Mouse (Mus musculus) MEL (cell line): Measurements from ENCODE around the gene Akr1d1. TPM values are rescaled to one million over a fixed set of nuclear protein-coding genes. Genes with fewer than 3 reads are reported as not detected.
A peak's percentile ranks its signal among the peaks of the same experiment; 100 is the strongest.

Source experiments
- DNase-seq: peaks from one replicate; pipeline ENCODE4 v3.0.0; 2011; ENCODE audit warnings: low read depth, low spot score
- H3K27ac ChIP-seq: 2 replicates; pipeline ENCODE4 v1.5.1; 2012; ENCODE audit warnings: low read depth, mild to moderate bottlenecking, control low read depth, low read length, moderate library complexity; ENCODE audit not compliant: control insufficient read depth
- H3K27me3 ChIP-seq, 2 experiments: fragments of 150-350 bp in 1 of 2; sonication (generic) in 1 of 2; 2 replicates each; pipeline ENCODE4 v1.6.1; 2012; ENCODE audit warnings: low read length in 2 of 2, mild to moderate bottlenecking in 2 of 2, improper control_type of control experiment in 1 of 2, moderate library complexity in 1 of 2; ENCODE audit not compliant: insufficient read depth in 2 of 2, control insufficient read depth in 1 of 2
- H3K36me3 ChIP-seq, 2 experiments: 2 replicates each; pipeline ENCODE4 v1.6.1; 2012 to 2014; ENCODE audit warnings: low read length in 2 of 2, improper control_type of control experiment in 1 of 2, inconsistent platforms in 1 of 2, mild to moderate bottlenecking in 1 of 2; ENCODE audit not compliant: insufficient read depth in 2 of 2, control insufficient read depth in 1 of 2
- H3K4me1 ChIP-seq, 2 experiments: fragments of 150-350 bp in 1 of 2; sonication (generic) in 1 of 2; 2 replicates each; pipeline ENCODE4 v1.6.1; 2012; ENCODE audit warnings: low read length in 2 of 2, improper control_type of control experiment in 1 of 2, mild to moderate bottlenecking in 1 of 2; ENCODE audit not compliant: insufficient read depth in 2 of 2, control insufficient read depth in 1 of 2
- H3K4me3 ChIP-seq, 2 experiments: fragments of 150-350 bp in 1 of 2; sonication (generic) in 1 of 2; 2 replicates each; pipeline ENCODE4 v1.5.1; 2012; ENCODE audit warnings: low read depth in 2 of 2, low read length in 2 of 2, mild to moderate bottlenecking in 2 of 2, moderate library complexity in 2 of 2, control low read depth in 1 of 2, improper control_type of control experiment in 1 of 2; ENCODE audit not compliant: control insufficient read depth in 1 of 2, insufficient read depth in 1 of 2
- H3K79me2 ChIP-seq: 2 replicates; pipeline ENCODE4 v1.6.1; 2012; ENCODE audit warnings: mild to moderate bottlenecking, low read length, moderate library complexity; ENCODE audit not compliant: control insufficient read depth, poor library complexity, insufficient read depth
- H3K9ac ChIP-seq: 2 replicates; pipeline ENCODE4 v1.6.1; 2012; ENCODE audit warnings: low read depth, mild to moderate bottlenecking, control low read depth, low read length, moderate library complexity; ENCODE audit not compliant: control insufficient read depth, poor library complexity, severe bottlenecking
- H3K9me3 ChIP-seq: fragments of 150-350 bp; sonication (generic); replicated peaks from 2 replicates; pipeline ENCODE4 v1.6.1; 2012; ENCODE audit warnings: mild to moderate bottlenecking, low read length, improper control_type of control experiment, moderate library complexity; ENCODE audit not compliant: insufficient read depth
- CHD2 ChIP-seq: IDR thresholded peaks from 2 replicates; pipeline ENCODE4 v1.6.1; 2011; ENCODE audit warnings: low read length, improper control_type of control experiment
- CTCF ChIP-seq, 3 experiments: IDR thresholded peaks in 2 of 3; conservative IDR thresholded peaks in 1 of 3; 2 replicates each; pipeline ENCODE4 v1.5.1; 2011 to 2012; ENCODE audit warnings: low read length in 3 of 3, low read depth in 2 of 3, mild to moderate bottlenecking in 2 of 3, improper control_type of control experiment in 1 of 3, inconsistent platforms in 1 of 3, mixed read lengths in 1 of 3, moderate library complexity in 1 of 3; ENCODE audit not compliant: control insufficient read depth in 1 of 3, insufficient read depth in 1 of 3, poor library complexity in 1 of 3, severe bottlenecking in 1 of 3
- EP300 ChIP-seq, 2 experiments: IDR thresholded peaks; 2 replicates each; pipeline ENCODE4 v1.6.1; 2011; ENCODE audit warnings: improper control_type of control experiment in 2 of 2, low read length in 2 of 2, low read depth in 1 of 2, mild to moderate bottlenecking in 1 of 2
- RCOR1 ChIP-seq: IDR thresholded peaks from 2 replicates; pipeline ENCODE4 v1.6.1; 2012; ENCODE audit warnings: low read depth, mild to moderate bottlenecking, inconsistent platforms, low read length, improper control_type of control experiment
- SIN3A ChIP-seq: IDR thresholded peaks from 2 replicates; pipeline ENCODE4 v1.6.1; 2012; ENCODE audit warnings: low read length, improper control_type of control experiment, inconsistent platforms
- polyA plus RNA-seq, 2 experiments: library from polyadenylated mRNA; stranded (reverse) in 1 of 2; unstranded in 1 of 2; fragments of >175 nt in 1 of 2; fragments of >200 nt in 1 of 2; gene quantifications; 2 replicates each; pipeline versions ENCODE4 v1.2.1 to v1.2.4; 2012; ENCODE audit warnings: low replicate concordance in 2 of 2, low read depth in 1 of 2; ENCODE audit not compliant: insufficient read length in 2 of 2, insufficient read depth in 1 of 2, missing spikeins in 1 of 2
- total RNA-seq: library from RNA; depleted of rRNA; stranded (reverse); fragments of 300-350 nt; gene quantifications from 2 replicates; pipeline ENCODE4 v1.2.3, GENCODE M21; 2012; rRNA removed

Gene Akr1d1
- total and polyA plus RNA-seq, 3 experiments = not detected

DNA sequence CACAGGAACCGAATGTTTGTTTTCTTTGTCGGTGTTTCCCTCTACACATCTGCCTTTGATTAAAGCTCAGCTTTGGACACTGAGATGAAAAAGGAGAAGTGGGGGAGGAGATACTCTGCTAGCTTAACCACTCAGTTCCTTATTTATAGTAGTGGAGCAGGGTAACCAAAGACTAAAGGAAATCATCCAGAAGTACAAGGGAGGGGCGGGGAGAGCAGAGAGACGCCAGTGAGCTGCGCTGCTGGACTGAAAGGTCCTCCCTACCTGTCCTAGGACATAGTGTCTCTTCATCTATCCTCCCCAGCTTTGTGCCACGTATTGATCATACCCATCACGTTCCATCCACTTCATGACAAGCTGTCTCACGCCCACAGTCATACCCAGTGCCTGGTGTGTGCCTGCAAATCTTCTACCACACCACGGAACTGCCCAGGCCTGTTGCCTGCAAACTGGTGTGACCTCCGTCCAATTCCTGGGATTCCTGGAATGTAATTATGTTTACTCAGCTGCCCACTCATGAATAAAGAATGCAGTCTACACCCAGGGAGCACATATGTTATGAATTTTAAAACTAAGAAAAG, 87.5 kb downstream of the Akr1d1 start:
- H3K4me3 ChIP-seq = no peak overlapping the region
- H3K79me2 ChIP-seq = no peaks in the 10 kb centered on the region
- TF ChIP-seq CTCF (IDR thresholded peaks at IDR 0.05 in 2 of 3, conservative IDR thresholded peaks at IDR 0.05 in 1 of 3; ENCODE audit: control insufficient read depth in 1 of 3, insufficient read depth in 1 of 3, low read depth in 2 of 3, low read length in 3 of 3, poor library complexity in 1 of 3, severe bottlenecking in 1 of 3) (no peak), RCOR1 (0 out of 2 replicates have a peak, but pooled peaks have one; percentile 40), CHD2 (no peak), SIN3A (no peak), EP300 (IDR thresholded peaks at IDR 0.05; ENCODE audit: low read depth in 1 of 2, low read length in 2 of 2) (0 out of 4 replicates have a peak, but pooled peaks of 1 of the 2 experiments have one; percentile 13)
- no peak overlapping the region for H3K27ac ChIP-seq
- no peaks in the 10 kb centered on the region for H3K4me1 ChIP-seq
- H3K9ac ChIP-seq = no peak overlapping the region
- DNase-seq = peak; percentile 65
- no peaks in the 10 kb centered on the region for H3K9me3 ChIP-seq
- H3K36me3 ChIP-seq = no peaks in the 10 kb centered on the region
- H3K27me3 ChIP-seq = no peaks in the 10 kb centered on the region

Other genes starting within 250 kb of the Akr1d1 start
- not detected in 2 replicates for gene Dgki, start 230.0 kb upstream of the Akr1d1 start, total RNA-seq
- gene Dgki, start 230.0 kb upstream of the Akr1d1 start, polyA plus RNA-seq = not detected
- not detected in 2 replicates for gene Creb3l2, start 88.0 kb upstream of the Akr1d1 start, total RNA-seq
- gene Creb3l2, start 88.0 kb upstream of the Akr1d1 start, polyA plus RNA-seq = not detected